Mouse (Mus musculus): ENCODE measurements at regions not wholly inside any gene's neighbourhood (a gene's known extent, or its start where the extent isn't known, plus 50 kb on each side); places are given as distances from the start of the nearest gene placed in this dataset.

GRCm38 (mm10) chr7:98768460-98768859 lies 65.6 kb downstream of the Thap12 start:
- ATAC-seq (replicated peaks; ENCODE audit: low FRiP score, poor library complexity, severe bottlenecking): no peak

GRCm38 (mm10) chr7:98769111-98769734 lies 65.7 kb upstream of the Wnt11 start:
- no peak for ATAC-seq (replicated peaks; ENCODE audit: low FRiP score, poor library complexity, severe bottlenecking)

- ATAC-seq (replicated peaks; ENCODE audit: low FRiP score, poor library complexity, severe bottlenecking): no peak
These were observed 64.5 kb upstream of the Wnt11 start for GRCm38 (mm10) chr7:98770257-98770890.

- no peak for ATAC-seq (replicated peaks; ENCODE audit: low FRiP score, poor library complexity, severe bottlenecking)
These were observed 63.7 kb upstream of the Wnt11 start for GRCm38 (mm10) chr7:98771134-98771775.

GRCm38 (mm10) chr7:98774597-98774996 lies 60.3 kb upstream of the Wnt11 start:
- ATAC-seq (replicated peaks; ENCODE audit: low FRiP score, poor library complexity, severe bottlenecking): no peak

- ATAC-seq (replicated peaks; ENCODE audit: low FRiP score, poor library complexity, severe bottlenecking): no peak
These were observed 59.9 kb upstream of the Wnt11 start for GRCm38 (mm10) chr7:98775031-98775430.

- no peak for ATAC-seq (replicated peaks; ENCODE audit: low FRiP score, poor library complexity, severe bottlenecking)
These were observed 57.5 kb upstream of the Wnt11 start for GRCm38 (mm10) chr7:98777304-98777849.

GRCm38 (mm10) chr7:98778929-98779328 lies 56.0 kb upstream of the Wnt11 start:
- peak; percentile 57; the same call in 1 of the 2 replicates for ATAC-seq (replicated peaks; ENCODE audit: low FRiP score, poor library complexity, severe bottlenecking)

GRCm38 (mm10) chr7:98783521-98783920 lies 51.4 kb upstream of the Wnt11 start:
- no peak for ATAC-seq (replicated peaks; ENCODE audit: low FRiP score, poor library complexity, severe bottlenecking)

GRCm38 (mm10) chr7:98783954-98784353 lies 51.0 kb upstream of the Wnt11 start:
- no peak for ATAC-seq (replicated peaks; ENCODE audit: low FRiP score, poor library complexity, severe bottlenecking)

GRCm38 (mm10) chr7:98784369-98784931 lies 50.5 kb upstream of the Wnt11 start:
- ATAC-seq (replicated peaks; ENCODE audit: low FRiP score, poor library complexity, severe bottlenecking): no peak
